Mouse (Mus musculus) layer of hippocampus, postnatal 10 days (tissue): Measurements from ENCODE around the gene Ppp1r14b. TPM values are rescaled to one million over a fixed set of nuclear protein-coding genes. Genes with fewer than 3 reads are reported as not detected.
"Not testable (repeated sequence)": the region's sequence is repeated elsewhere in the genome, so short reads cannot be mapped to it uniquely, and the experiment has no call there.

Source experiments
- DNase-seq, 2 experiments: peaks; one replicate each; pipeline ENCODE4 v3.0.0; 2021; ENCODE audit warnings: low spot score in 2 of 2
- total RNA-seq, 2 experiments: library from RNA; stranded (reverse); gene quantifications; 2 replicates each; pipeline ENCODE4 v1.2.3; 2021

The Ppp1r14b gene
- total RNA-seq, 2 experiments from 2014 or later = 126 to 139 TPM

DNA sequence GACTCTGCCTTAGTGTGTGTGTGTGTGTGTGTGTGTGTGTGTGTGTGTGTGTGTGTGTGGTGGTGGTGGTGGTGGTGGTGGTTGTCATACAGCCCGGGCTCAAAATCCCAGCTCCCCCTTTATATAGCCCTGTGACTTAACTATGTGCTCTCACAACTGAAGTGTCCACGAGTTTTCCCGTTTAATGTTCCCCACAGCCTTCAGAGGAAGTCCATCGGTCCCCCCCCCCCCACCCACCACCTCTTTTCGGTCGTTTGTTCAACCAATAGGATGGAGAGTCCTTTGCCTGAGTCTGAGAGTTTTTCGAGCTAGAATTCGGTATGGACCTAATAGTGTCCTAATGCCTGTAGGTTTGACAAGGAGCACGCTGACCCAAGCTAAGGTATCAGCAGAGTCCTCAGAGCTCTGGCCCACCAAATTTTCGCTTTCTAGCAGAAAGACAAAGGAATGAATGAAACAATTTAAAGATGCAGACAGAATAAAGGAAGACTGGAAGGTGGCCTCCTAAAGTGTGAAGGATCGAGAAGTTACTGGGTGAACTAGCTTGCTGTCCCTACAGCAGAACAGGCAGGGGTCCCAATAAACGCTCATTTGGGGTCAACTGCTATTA, 1.1 kb upstream of the Ppp1r14b start:
- DNase-seq = no peak

DNA sequence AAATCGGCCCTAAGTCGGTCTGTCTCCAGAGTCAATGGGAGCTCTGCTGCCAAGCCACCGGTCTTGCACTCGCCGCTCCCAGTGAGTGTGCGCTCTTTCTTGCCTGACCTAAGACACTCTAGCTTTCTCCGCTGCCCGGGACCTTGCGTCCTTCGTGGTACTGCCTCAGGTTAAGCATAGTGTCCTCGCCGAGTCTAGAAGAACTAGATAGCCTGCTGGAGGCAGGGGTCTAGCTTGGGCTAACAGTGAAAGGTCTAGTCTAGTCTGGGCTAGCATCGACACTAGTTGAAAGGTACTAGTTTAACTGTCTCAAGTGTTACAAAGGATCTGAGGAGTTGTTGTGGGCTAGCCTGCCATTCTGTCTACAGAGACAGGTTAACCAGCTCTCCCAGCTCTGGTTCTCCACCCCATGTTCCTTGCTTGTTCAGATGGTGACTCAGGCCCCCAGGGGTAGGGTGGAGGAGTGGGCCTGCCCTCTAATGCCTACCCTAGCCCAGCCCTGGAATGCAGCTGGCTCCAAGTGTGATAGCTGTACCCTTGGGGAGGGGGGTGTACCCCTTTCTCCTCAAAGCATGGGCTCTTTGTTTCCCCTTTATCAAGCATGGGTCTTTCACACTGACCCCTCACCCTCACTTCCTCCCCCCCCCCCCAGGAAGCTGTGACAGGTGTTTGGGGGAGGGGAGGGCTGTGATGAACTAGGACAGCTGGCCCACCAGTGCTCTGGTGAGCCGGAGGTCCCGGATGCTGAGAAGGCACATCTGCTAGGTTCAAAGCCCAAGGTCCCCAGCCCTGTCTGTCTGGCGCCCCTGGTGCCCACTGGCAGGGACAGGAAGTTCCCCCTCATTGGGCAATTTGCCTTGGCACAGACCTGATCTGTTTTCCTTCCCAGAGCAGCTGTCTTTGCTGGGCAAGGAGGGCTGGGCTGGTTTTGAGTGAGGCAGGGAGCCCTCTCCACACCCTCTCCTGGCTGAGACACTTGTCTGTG, 1.1 kb downstream of the Ppp1r14b start, which contains the start of gene Plcb3:
Plcb3 (minus strand) TSS at position 934 of the 985 bp plus-strand sequence.
- DNase-seq = peak; percentile 83

DNA sequence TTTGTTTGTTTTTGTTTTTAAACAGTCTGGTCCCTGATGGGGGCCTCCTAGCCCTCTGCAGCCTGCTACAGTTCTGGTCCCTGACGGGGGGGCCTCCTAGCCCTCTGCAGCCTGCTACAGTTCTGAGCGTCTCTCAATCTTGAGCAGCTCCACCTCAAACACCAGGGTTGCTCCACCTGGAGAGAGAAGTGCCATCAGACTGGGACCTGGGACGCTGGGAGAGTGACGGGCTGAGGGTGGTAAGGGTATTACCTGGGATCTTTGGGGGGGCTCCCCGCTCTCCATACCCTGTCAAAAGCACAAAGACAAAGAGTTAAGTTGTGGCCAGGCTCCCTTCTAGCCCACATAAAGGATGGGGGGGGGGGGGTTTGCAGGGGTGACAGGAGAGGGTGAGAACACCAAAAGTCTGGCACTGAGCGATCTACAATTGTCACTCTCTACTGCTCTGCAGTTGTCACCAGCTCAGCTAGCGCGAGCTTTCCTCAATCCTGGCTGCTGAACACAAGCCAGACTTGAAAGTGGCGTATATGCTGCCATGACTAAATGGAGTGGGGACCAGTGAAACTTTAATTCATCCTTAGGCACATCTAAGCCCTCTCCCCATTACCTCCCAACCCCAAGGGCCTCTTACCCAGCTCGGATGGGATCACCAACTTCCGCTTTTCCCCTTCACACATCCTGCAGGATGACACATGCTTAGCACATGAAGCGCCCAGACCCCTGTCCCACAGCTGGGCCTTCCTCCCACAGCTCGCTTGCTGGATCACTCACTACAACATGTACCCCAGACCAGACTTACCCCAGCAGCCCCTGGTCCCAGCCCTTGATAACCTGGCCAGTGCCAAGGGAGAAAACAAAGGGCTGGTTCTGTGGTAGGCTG, 3.2 kb downstream of the Ppp1r14b start:
- peak in 1 of 2 experiments; percentile 40 for DNase-seq

DNA sequence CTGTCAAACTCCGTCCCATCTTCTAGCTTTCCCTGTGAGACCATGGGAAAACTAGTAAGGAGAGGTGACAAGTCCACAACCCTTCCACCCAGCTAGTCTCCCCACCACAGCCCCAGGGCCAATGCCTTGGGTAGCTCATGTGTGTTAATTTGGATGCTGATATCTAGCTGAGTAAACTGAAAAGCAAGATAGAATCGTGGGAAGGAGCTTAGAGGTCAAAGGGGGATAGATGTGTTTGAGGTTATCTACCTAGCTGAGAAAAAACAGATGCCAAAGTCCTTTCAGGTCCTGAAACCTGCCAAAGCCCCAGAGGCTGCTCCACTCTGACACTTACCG, 3.8 kb downstream of the Ppp1r14b start:
- DNase-seq = no peak

DNA sequence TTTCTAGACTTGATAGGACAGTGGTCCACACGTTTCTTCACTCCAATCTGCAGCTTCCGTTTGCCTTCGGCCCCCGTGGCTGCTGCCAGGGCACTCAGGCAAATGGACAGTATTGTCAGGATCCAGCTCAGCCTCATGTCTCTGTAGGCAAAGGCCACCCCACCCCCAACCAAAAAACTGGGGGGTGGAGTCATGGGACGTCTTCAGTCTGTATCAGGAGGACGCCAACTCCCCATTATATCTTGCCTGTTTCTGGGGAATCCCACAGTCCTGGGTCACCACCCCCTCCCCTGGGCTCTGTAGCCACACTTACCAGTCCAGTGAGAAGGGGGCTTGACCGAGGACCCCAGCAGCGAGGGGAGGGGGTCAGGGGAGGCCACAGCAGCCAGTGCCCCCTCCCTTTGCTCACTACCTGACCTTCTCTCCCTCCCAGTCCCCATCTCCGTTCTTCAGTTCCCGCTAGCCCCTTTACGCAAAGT, 4.3 kb downstream of the Ppp1r14b start:
- DNase-seq = peak; percentile 32 to 52

DNA sequence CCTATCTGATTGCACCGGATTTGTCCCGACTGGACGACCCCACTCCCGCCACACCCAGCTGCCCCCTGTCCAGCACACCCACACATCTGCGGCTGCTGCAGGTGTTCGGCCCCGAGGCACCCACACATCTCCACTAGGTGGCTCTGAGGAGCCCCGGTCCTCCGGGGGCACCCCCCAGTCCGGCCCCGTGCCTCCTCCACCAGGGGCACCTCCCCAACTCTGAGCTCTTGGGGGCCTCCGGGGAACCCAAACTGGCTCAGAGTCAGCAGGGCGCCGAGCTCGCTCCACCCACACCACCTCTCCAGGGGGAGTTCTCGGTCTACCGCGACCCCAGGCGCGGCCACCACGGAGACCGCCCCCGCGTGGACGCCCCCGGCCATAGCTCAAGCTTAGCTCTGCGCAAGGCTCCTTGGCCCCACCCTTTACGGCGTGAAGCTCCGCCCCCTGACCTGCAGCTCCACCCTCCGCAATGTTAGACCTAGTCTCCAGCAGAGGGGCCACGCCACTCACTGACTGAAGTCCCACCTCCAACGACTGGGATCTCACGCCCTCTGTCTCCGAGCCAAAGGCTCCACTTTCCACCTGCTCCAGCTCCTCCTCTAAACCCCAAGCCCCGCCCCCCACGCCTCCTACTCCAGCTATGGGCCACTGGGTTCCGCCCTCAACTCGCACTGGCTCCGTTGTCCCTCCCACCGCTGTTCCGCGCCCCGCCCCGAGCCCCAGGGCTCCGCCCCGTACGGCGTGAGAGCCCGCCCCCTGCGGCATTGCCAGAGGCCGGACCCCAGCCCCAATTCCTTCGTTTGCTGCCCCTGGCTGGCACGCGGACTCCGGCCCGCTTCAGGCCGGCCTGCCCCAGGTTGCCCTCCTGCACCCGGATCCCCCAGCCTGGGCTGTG, 5.0 kb downstream of the Ppp1r14b start:
- DNase-seq = peak; percentile 99 to 100

DNA sequence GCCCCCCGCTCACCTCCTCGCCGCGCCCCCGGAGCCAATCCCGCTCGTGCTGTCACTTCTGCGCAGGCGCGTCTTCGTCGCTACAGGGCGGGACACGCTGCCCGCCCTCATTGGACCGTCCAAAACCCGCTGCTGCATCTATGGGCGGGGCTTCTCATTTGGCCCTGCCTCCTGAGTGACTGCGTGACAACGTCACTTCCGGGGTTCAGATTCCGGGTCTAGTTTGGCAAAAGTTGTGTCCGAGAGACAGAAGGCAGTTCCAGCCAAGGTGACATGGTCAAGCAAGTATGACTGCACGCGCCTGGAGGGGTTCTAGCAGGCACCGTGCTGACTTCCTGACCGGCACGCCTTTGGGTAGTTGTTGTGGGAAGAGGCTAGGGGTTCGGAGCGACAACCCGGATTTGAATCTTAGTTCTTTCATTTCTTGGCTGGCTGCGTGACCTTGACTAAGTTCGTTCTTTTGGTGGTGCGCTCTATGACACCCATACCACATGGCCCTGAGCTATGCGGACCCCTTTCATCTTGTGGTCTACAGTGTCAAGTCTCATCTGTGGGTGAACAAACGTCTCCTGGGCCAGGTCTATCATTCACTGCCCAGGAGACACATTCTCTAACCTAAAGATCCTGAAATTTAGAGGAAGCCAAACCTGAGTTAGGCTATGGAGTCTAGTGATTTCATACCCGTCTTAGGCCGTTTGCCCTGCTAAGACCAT, 5.8 kb downstream of the Ppp1r14b start, which contains the start of gene Fkbp2:
Fkbp2 (minus strand) TSS at position 121 of the 713 bp plus-strand sequence.
- DNase-seq = peak; percentile 99

DNA sequence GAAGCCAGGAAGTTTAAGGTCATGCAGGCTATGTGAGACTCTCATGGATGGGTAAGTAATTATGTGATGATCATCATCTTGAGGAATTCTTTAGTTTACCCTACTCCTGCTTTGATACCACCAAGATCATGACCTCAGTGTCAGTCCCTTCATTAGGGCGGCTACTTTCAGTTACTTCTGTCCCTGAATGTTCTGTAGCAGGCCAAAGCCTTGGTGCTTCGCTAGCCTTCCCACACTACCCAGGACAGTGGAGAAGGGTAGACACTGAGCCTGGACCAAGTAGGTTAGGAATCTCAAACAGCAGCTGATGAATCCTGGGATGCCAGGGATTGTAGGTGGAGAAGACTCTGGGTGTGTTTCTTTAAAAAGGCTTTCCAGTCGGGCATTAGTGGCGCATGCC, 6.7 kb downstream of the Ppp1r14b start:
- DNase-seq = no peak

DNA sequence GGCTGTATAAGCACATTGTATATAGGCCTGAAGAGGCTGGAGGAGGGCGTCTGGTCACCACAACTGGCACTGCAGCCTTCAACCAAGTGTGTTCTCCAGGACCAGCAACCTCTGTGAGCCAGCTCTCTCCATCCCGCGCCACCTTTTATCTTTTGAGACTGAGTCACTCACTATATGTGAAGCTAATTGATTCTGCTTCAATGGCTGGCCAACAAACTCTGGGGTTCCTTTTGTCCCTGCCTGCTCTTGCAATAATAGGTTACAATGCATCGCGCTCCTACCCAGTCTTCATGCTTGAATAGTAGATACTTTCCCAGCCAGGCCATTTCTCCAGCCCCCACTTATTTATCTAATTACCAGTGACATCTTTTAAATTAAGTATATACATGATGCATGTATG, 8.9 kb downstream of the Ppp1r14b start:
- no peak for DNase-seq

DNA sequence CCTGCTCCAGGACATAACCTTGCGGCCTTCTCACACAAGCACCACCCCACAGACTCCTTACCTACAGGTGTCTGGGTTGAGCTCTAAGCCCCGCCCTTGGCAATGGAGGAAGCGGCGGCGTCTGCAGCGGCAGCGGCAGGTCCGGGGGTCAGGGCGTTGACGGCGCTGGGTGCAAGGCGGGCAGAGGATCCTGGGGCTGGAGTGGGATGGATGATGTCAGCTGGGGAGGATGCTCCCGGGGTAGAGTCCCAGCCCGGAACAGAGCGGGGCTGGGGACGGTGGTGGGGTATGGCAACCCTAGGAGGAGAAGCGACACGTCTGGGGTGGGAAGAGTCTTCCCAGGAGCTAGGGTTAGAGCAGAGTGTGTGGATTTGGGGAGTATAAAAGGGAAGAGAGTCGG, 10.5 kb downstream of the Ppp1r14b start:
- no peak for DNase-seq

DNA sequence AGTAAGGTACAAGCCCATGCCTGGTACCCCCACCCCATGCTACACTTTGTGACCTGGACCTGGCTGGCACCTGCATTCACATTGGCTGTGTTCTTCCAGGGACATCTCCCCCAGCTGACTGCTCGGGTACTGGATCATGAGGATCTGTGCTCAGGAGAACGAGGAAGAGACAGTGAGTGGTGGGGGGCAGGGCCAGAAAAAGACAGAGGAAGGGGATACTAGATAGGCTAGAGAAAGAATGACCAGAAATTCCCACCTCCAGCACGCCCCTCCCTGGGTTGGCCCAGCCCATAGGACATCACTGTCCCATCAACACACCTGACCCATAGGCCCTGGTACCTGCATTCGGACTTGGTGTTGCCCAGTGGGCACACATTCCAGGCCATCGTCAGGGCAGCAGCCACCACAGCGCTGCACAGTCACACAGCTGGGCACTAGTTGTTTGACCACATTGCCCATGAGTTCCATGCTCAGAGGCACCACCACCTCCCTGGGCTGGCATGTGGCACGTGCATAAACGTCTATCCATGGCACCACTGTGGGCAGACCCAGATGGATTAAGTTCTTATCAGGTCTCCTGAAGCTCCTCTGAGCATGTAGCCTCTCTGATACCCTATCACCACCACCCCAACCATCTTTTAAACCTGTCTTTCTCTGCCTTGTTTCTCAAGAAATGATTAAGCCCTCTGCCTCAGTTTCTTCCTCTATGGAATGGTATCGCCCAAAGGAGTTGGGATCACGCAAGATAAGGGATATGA, 11.4 kb downstream of the Ppp1r14b start:
- DNase-seq = no peak

DNA sequence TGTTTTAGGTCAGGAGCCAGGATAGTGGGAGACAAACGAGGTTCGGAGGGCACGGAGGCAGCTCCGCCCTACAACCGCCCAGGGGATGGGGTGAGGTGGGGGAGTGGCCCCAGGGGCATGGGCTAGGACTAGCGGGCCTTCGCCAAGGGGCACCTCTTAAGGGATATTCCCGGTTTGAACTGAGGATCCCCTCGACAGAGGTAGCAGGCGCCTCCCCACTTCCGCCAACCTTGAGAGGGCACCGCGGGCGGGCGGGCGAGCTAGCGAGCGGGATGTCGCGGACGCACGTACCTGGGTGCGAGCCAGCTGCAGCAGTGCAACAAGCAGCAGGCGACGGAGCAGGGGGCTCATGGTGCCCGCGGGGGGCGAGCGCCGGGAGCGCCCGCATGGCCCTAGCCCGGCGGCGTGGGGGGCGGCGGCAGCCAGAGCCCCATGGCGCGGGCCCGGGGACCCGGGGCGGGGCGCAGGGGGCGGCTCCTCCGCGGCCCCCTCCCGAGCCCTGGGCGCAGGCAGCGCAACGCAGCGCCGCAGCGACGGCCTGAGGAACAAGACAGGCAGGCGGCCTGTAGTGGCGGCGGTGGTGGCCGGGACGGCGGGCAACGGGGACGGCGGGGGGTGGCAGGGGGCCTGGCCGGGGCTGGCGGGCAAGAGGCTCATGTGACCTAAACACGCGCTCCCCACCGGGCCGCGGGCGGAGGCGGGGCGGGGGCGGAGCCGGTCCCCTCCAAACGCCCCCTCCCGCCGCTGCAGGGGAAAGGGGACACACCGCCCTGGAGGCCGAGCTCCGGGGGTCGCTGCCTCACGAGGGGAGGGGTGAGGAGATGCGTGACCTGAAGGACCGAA, 12.5 kb downstream of the Ppp1r14b start, which contains the start of gene Vegfb:
Vegfb (minus strand) TSS at position 591 of the 843 bp plus-strand sequence.
- DNase-seq = peak; percentile 60 to 76

DNA sequence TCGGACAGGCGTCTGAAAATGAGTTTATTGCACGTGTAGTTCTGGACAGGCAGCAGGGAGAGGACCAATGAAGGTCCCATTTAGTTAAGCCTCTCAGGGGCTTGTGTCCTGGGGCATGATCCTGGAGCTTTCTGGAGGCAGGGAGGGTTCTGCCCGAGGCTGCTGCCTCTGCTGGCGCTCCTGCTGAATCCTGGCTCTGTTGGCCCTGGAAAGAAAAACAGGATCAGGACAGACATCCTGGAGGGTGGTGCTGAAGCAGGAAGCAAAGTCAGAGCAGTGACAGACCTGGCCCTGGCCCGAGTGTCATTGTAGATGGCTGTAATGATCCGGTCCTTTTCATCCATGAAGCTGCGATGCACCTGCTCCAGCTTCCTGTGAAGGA, 13.1 kb downstream of the Ppp1r14b start:
- DNase-seq = no peak

DNA sequence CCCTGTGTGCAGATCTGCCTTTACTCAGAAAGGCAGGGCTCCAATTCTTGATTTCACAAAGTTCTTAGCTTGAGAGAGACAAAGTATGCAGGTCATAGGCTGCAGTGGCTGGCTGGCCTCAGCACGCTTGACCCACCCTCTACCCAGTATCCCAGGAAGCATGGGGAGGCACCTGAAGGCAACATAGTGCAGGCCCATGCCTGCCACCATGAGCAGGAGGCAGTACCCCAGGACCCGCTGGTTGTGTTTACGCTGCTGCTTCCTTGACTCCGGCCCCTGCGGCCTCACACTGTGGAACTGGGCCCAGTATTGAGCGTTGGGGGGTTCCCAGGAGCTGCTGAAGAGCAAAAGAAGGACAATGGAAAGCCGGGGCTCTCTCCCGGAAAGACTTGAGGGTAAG, 14.5 kb downstream of the Ppp1r14b start:
- DNase-seq = no peak

DNA sequence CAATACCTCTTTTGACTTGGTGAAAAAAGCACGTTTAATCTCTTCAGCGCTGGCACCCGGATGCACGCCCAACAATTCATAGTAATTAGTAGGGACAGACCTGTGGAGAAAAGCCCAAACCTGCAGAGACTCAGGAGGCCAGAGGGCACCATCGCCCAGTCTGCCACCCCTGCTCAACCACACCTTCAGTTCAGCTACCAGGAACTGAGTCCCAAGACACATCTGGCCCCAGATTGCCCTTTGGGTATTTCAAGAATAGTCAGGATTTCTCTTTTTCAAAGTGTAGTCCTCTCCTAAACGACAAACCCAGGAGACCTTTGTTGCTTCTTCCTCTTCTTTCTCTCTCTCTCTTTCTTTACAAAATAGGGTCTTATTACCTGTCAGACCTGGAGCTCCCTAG, 15.9 kb downstream of the Ppp1r14b start:
- no peak for DNase-seq

DNA sequence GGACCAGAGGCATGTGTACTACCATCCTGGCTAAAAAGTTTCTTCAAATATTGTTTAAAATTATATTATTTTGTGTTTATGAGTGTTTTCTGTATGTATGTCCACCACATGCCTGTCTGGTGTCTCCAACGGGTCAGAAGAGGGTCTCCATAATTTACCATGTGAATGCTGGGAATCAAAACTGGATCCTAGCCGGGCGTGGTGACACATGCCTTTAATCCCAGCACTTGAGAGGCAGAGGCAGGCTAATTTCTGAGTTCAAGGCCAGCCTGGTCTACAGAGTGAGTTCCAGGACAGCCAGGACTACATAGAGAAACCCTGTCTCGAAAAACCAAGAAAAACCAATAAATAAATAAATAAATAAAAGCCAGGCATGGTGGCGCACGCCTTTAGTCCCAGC, 16.4 kb downstream of the Ppp1r14b start:
- not testable (repeated sequence) for DNase-seq

DNA sequence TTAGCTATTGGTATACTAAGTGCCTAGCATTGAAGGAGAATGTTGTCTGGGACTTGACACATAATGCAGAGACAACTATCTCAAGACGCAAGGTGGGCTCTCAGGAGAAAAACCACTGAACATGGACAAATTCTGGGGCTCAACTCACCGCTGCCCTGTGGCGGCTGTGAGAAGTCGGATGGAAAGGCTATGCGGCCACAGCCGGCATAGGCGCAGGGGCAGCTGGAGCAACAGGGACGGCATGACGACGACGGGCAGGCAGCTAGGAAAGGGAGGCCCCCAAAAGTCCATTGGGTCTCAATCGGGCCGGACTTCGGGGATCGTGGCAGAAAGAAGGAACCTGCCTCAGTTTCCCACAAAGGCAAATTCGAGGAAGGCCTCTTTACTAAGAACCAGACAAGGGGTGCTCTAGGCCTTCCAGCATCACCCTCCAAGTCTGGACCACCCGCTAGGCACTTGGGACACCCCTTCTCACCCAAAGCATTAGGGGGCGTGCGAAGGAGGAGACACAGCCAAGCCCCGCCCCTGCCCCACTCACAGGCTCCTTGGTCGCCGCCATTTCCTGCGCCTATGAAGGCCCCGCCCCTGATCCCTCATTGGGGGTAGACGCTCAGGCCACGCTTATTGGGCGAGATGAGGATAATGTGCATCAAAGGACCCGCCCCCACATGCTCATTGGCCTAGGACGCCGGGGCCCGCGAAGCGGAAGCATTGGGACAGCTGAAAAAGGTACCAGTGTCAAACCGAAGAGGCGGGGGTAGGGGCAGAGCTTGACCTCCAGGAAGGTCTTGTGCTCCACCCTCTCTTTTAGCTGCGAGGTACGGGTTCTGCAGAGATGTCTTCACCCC, 17.5 kb downstream of the Ppp1r14b start, which contains the start of gene Dnajc4:
Dnajc4 (minus strand) TSS at position 562 of the 848 bp plus-strand sequence.
- peak; percentile 93 to 95 for DNase-seq
